Mouse (Mus musculus) neutrophil, adult 5-6 weeks (primary cell): ENCODE results near the gene Esp34. TPM values are rescaled to one million over a fixed set of nuclear protein-coding genes. Genes with fewer than 3 reads are reported as not detected.

Source experiments
- ATAC-seq: fragments of 151-379, 151-347 bp; 2 replicates; pipeline ENCODE4 v1.8.0; 2017; ENCODE audit warnings: mild to moderate bottlenecking, moderate TSS enrichment; ENCODE audit not compliant: insufficient number of reproducible peaks, poor library complexity, low FRiP score, severe bottlenecking; ENCODE audit errors: extremely low read depth
- total RNA-seq: library from RNA; stranded (forward); fragments of 200-1000 nt; gene quantifications from 2 replicates; pipeline ENCODE4 v1.2.3, GENCODE M21; 2017

Esp34 gene
- total RNA-seq, result 0.25 TPM in 1 of 2 replicates, not detected in the other

GRCm38 (mm10) chr17:38553892-38554291 is at the start of gene Esp34:
Gene Esp34 (plus strand): TSS chr17:38554192.
- ATAC-seq, result no peak

- ATAC-seq, result no peak
Measured at GRCm38 (mm10) chr17:38562527-38562926, 8.5 kb downstream of the Esp34 start.

Other genes starting within 250 kb of the Esp34 start
- gene Olfr137, start 246.6 kb upstream of the Esp34 start, total RNA-seq, result 0.81 TPM in 1 of 2 replicates, not detected in the other
- 0.25 TPM in 1 of 2 replicates, not detected in the other for gene Olfr136, start 224.4 kb upstream of the Esp34 start, total RNA-seq
- gene Esp36, start 134.0 kb upstream of the Esp34 start, total RNA-seq, result not detected in 2 replicates
- not detected in 2 replicates for gene Esp31, start 85.3 kb downstream of the Esp34 start, total RNA-seq